Mouse (Mus musculus): ENCODE data around the gene Eef1e1. TPM values are rescaled to one million over a fixed set of nuclear protein-coding genes. Genes with fewer than 3 reads are reported as not detected.
A peak's percentile ranks its signal among the peaks of the same experiment; 100 is the strongest.
"Not testable (repeated sequence)": the region's sequence is repeated elsewhere in the genome, so short reads cannot be mapped to it uniquely, and the experiment has no call there.

Eef1e1 gene
- 104 and 128 TPM in 2 replicates for polyA plus RNA-seq (2011; ENCODE audit: insufficient read depth, insufficient read length, low read depth, missing spikeins)

- Histone ChIP-seq H3K9ac (ENCODE audit: low read depth, poor library complexity, severe bottlenecking) (peak within 1 kb of the TSS; percentile 93), H3K36me3 (ENCODE audit: control insufficient read depth, insufficient read depth, low read length, poor library complexity, severe bottlenecking) (peaks cover 33% of the 10 kb centered on the region)
- TF ChIP-seq EP300 (IDR thresholded peaks at IDR 0.05; ENCODE audit: insufficient read depth, low read depth, low read length) (no peak), POLR2A (IDR thresholded peaks at IDR 0.05; ENCODE audit: insufficient read depth, low read length) (peak; percentile 54)
Observed at GRCm38 (mm10) chr13:38658528-38659280, at the start of gene Eef1e1. Eef1e1 (minus strand) TSS chr13:38659058.

GRCm38 (mm10) chr13:38690845-38691244 lies 32.0 kb upstream of the Eef1e1 start:
- no peak overlapping the region for H3K9ac ChIP-seq (ENCODE audit: low read depth, poor library complexity, severe bottlenecking)
- H3K27me3 ChIP-seq (ENCODE audit: control insufficient read depth, insufficient read depth, low read length, poor library complexity, severe bottlenecking): no peaks in the 10 kb centered on the region
- no peak overlapping the region for H3K4me3 ChIP-seq (ENCODE audit: low read depth, low read length)
- H3K4me1 ChIP-seq (ENCODE audit: control insufficient read depth, insufficient read depth, low read length): no peaks in the 10 kb centered on the region
- no peaks in the 10 kb centered on the region for H3K36me3 ChIP-seq (ENCODE audit: control insufficient read depth, insufficient read depth, low read length, poor library complexity, severe bottlenecking)
- H3K27ac ChIP-seq (ENCODE audit: insufficient read depth, low read length): no peak overlapping the region
- no peaks in the 10 kb centered on the region for H3K9me3 ChIP-seq (replicated peaks; ENCODE audit: control insufficient read depth, insufficient read depth, low read length, poor library complexity, severe bottlenecking)
- no peak for TF ChIP-seq CTCF (IDR thresholded peaks at IDR 0.05; ENCODE audit: low read depth, low read length)
- TF ChIP-seq EP300 (IDR thresholded peaks at IDR 0.05; ENCODE audit: insufficient read depth, low read depth, low read length): no peak
- no peak for TF ChIP-seq POLR2A (IDR thresholded peaks at IDR 0.05; ENCODE audit: insufficient read depth, low read length)

More at GRCm38 (mm10) chr13:38658528-38659280, at the start of gene Eef1e1:
- no peaks in the 10 kb centered on the region for H3K27me3 ChIP-seq (ENCODE audit: control insufficient read depth, insufficient read depth, low read length, poor library complexity, severe bottlenecking)
- H3K4me1 ChIP-seq (ENCODE audit: control insufficient read depth, insufficient read depth, low read length): peaks cover 2% of the 10 kb centered on the region
- H3K27ac ChIP-seq (ENCODE audit: insufficient read depth, low read length): peak within 1 kb of the TSS; percentile 76
- H3K4me3 ChIP-seq (ENCODE audit: low read depth, low read length): peak within 1 kb of the TSS; percentile 90
- H3K9me3 ChIP-seq (replicated peaks; ENCODE audit: control insufficient read depth, insufficient read depth, low read length, poor library complexity, severe bottlenecking): peaks cover 10% of the 10 kb centered on the region; the same call in 1 of the 2 replicates

- Histone ChIP-seq H3K9ac (ENCODE audit: low read depth, poor library complexity, severe bottlenecking) (no peak overlapping the region), H3K27me3 (ENCODE audit: control insufficient read depth, insufficient read depth, low read length, poor library complexity, severe bottlenecking) (no peaks in the 10 kb centered on the region), H3K4me3 (ENCODE audit: low read depth, low read length) (no peak overlapping the region), H3K4me1 (ENCODE audit: control insufficient read depth, insufficient read depth, low read length) (no peaks in the 10 kb centered on the region), H3K9me3 (replicated peaks; ENCODE audit: control insufficient read depth, insufficient read depth, low read length, poor library complexity, severe bottlenecking) (no peaks in the 10 kb centered on the region), H3K27ac (ENCODE audit: insufficient read depth, low read length) (no peak overlapping the region), H3K36me3 (ENCODE audit: control insufficient read depth, insufficient read depth, low read length, poor library complexity, severe bottlenecking) (no peaks in the 10 kb centered on the region)
- TF ChIP-seq POLR2A (IDR thresholded peaks at IDR 0.05; ENCODE audit: insufficient read depth, low read length) (no peak), EP300 (IDR thresholded peaks at IDR 0.05; ENCODE audit: insufficient read depth, low read depth, low read length) (no peak), CTCF (IDR thresholded peaks at IDR 0.05; ENCODE audit: low read depth, low read length) (no peak)
Observed at GRCm38 (mm10) chr13:38690028-38690427, 31.2 kb upstream of the Eef1e1 start.

GRCm38 (mm10) chr13:38688761-38689160 lies 29.9 kb upstream of the Eef1e1 start:
- no peak for TF ChIP-seq EP300 (IDR thresholded peaks at IDR 0.05; ENCODE audit: insufficient read depth, low read depth, low read length)

GRCm38 (mm10) chr13:38672336-38672735 lies 13.5 kb upstream of the Eef1e1 start:
- H3K27ac ChIP-seq (ENCODE audit: insufficient read depth, low read length): no peak overlapping the region
- H3K9me3 ChIP-seq (replicated peaks; ENCODE audit: control insufficient read depth, insufficient read depth, low read length, poor library complexity, severe bottlenecking): no peaks in the 10 kb centered on the region
- H3K36me3 ChIP-seq (ENCODE audit: control insufficient read depth, insufficient read depth, low read length, poor library complexity, severe bottlenecking): no peaks in the 10 kb centered on the region
- H3K27me3 ChIP-seq (ENCODE audit: control insufficient read depth, insufficient read depth, low read length, poor library complexity, severe bottlenecking): no peaks in the 10 kb centered on the region
- H3K4me1 ChIP-seq (ENCODE audit: control insufficient read depth, insufficient read depth, low read length): no peaks in the 10 kb centered on the region
- H3K4me3 ChIP-seq (ENCODE audit: low read depth, low read length): no peak overlapping the region
- TF ChIP-seq CTCF (IDR thresholded peaks at IDR 0.05; ENCODE audit: low read depth, low read length) (no peak), POLR2A (IDR thresholded peaks at IDR 0.05; ENCODE audit: insufficient read depth, low read length) (no peak), EP300 (IDR thresholded peaks at IDR 0.05; ENCODE audit: insufficient read depth, low read depth, low read length) (no peak)
- no peak overlapping the region for H3K9ac ChIP-seq (ENCODE audit: low read depth, poor library complexity, severe bottlenecking)

More at GRCm38 (mm10) chr13:38688761-38689160, 29.9 kb upstream of the Eef1e1 start:
- no peaks in the 10 kb centered on the region for H3K9me3 ChIP-seq (replicated peaks; ENCODE audit: control insufficient read depth, insufficient read depth, low read length, poor library complexity, severe bottlenecking)
- H3K27ac ChIP-seq (ENCODE audit: insufficient read depth, low read length): no peak overlapping the region
- no peaks in the 10 kb centered on the region for H3K36me3 ChIP-seq (ENCODE audit: control insufficient read depth, insufficient read depth, low read length, poor library complexity, severe bottlenecking)
- H3K9ac ChIP-seq (ENCODE audit: low read depth, poor library complexity, severe bottlenecking): no peak overlapping the region
- H3K4me3 ChIP-seq (ENCODE audit: low read depth, low read length): no peak overlapping the region
- no peaks in the 10 kb centered on the region for H3K27me3 ChIP-seq (ENCODE audit: control insufficient read depth, insufficient read depth, low read length, poor library complexity, severe bottlenecking)
- H3K4me1 ChIP-seq (ENCODE audit: control insufficient read depth, insufficient read depth, low read length): no peaks in the 10 kb centered on the region

DNA sequence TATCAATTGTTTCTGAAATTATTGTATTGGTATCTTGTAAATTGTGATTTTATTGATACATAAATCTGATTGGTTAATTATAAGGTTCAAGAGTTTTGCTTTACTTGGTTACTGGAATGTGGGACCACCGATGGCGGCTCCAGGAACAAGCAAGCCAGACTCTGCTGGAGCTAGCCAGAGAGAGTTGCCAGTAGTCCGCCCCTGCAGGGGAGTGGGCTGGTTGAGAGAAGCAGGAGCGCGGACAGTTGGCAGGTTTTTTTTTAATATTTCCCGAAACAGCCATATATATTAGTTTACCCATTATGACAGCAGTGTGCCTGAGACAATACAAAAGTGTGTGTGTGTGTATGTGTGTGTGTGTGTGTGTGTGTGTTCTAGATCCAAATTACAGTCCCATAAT lies 12.6 kb upstream of the Eef1e1 start:
- not testable (repeated sequence) for H3K9me3 ChIP-seq (replicated peaks; ENCODE audit: control insufficient read depth, insufficient read depth, low read length, poor library complexity, severe bottlenecking); H3K27ac ChIP-seq (ENCODE audit: insufficient read depth, low read length); H3K36me3 ChIP-seq (ENCODE audit: control insufficient read depth, insufficient read depth, low read length, poor library complexity, severe bottlenecking); H3K27me3 ChIP-seq (ENCODE audit: control insufficient read depth, insufficient read depth, low read length, poor library complexity, severe bottlenecking); H3K9ac ChIP-seq (ENCODE audit: low read depth, poor library complexity, severe bottlenecking); H3K4me3 ChIP-seq (ENCODE audit: low read depth, low read length); H3K4me1 ChIP-seq (ENCODE audit: control insufficient read depth, insufficient read depth, low read length)
